Mouse (Mus musculus) gastrocnemius, postnatal 14 days (tissue): ENCODE measurements at regions not wholly inside any gene's neighbourhood (a gene's known extent, or its start where the extent isn't known, plus 50 kb on each side); places are given as distances from the start of the nearest gene placed in this dataset.

Experiments
- DNase-seq: peaks from one replicate; pipeline ENCODE4 v3.0.0; 2021; ENCODE audit warnings: mixed read lengths
- intact Hi-C: fragments of 180-260 bp; cut with DNase I; formaldehyde crosslinking; loops from one replicate; pipeline ENCODE4 v1.15.1; 2025; ENCODE audit warnings: low total_unique reads

- no peak for DNase-seq
- intact Hi-C loops: no loop called here
Measured at GRCm38 (mm10) chr4:22269064-22269463, 88.3 kb upstream of the Fbxl4 start.

- DNase-seq: no peak
- intact Hi-C loops: no loop called here
Measured at GRCm38 (mm10) chr4:22274178-22274577, 83.2 kb upstream of the Fbxl4 start.

GRCm38 (mm10) chr4:22282536-22283323, 74.6 kb upstream of the Fbxl4 start:
- no peak for DNase-seq
- intact Hi-C loops: no loop called here

GRCm38 (mm10) chr4:22292169-22292568, 65.2 kb upstream of the Fbxl4 start:
- intact Hi-C loops: no loop called here
- DNase-seq: no peak

- DNase-seq: no peak
- intact Hi-C loops: no loop called here
Measured at GRCm38 (mm10) chr4:22300206-22300605, 57.1 kb upstream of the Fbxl4 start.

- intact Hi-C loops: no loop called here
- no peak for DNase-seq
Measured at GRCm38 (mm10) chr4:22301148-22301942, 56.0 kb upstream of the Fbxl4 start.

GRCm38 (mm10) chr4:22301943-22302215, 55.5 kb upstream of the Fbxl4 start:
- DNase-seq: no peak

GRCm38 (mm10) chr4:22302262-22302661, 55.1 kb upstream of the Fbxl4 start:
- DNase-seq: no peak
- intact Hi-C loops: no loop called here

More at GRCm38 (mm10) chr4:22301943-22302215, 55.5 kb upstream of the Fbxl4 start:
- intact Hi-C loops: no loop called here
